Mouse (Mus musculus): ENCODE measurements around the gene Twsg1. TPM values are rescaled to one million over a fixed set of nuclear protein-coding genes. Genes with fewer than 3 reads are reported as not detected.

Twsg1 gene
- total and polyA plus RNA-seq, 2 experiments from 2014 or later = 45.4 to 45.7 TPM

- H3K4me1 ChIP-seq (ENCODE audit: insufficient read depth, low read length) = no peaks in the 10 kb centered on the region
- no peak for ATAC-seq
- H3K9ac ChIP-seq (replicated peaks; ENCODE audit: low read length) = peak overlapping the region; percentile 82
- WGBS = 22% methylated on average over 7 of the region's 7 CpGs
- peak overlapping the region; percentile 57 for H3K4me2 ChIP-seq (ENCODE audit: low read depth, low read length)
- TF ChIP-seq CTCF (IDR thresholded peaks at IDR 0.05; ENCODE audit: low read depth) = no peak
- peak overlapping the region; percentile 86; the same call in 1 of the 2 replicates for H3K27ac ChIP-seq
- peak overlapping the region; percentile 95 for H3K4me3 ChIP-seq (ENCODE audit: low read length)
- no peaks in the 10 kb centered on the region for H3K27me3 ChIP-seq (ENCODE audit: insufficient read depth, low read length)
- no peak for DNase-seq (ENCODE audit: low spot score)
- H3K9me3 ChIP-seq (ENCODE audit: low read length) = no peaks in the 10 kb centered on the region
- H3K36me3 ChIP-seq (ENCODE audit: insufficient read depth, low read length) = peaks cover 10% of the 10 kb centered on the region; the same call in 1 of the 2 replicates
Measured at GRCm38 (mm10) chr17:65950183-65950582, 843 bp downstream of the Twsg1 start.

DNA sequence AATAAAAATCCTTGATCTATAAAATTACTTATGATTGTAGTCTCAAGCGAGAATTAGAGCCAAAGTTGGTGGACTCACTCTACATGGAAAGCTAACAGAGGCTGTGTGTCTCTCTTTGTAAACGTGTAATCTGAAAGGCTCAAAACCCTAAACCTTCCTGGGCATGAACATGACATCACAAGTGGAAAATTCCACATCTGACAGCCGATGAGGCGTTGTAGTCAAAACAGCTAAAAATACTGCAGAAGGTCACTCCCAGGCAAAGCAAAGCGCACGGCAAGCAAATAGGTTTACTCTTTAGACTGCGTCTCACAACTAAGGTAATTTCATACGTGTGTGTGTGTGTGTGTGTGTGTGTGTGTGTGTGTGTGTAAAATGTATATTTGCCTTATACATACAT, 3.7 kb downstream of the Twsg1 start:
- H3K9me3 ChIP-seq (ENCODE audit: low read length) = no peaks in the 10 kb centered on the region
- 91% methylated on average over 8 of the region's 8 CpGs for WGBS
- H3K4me1 ChIP-seq (ENCODE audit: insufficient read depth, low read length) = no peaks in the 10 kb centered on the region
- H3K4me3 ChIP-seq (ENCODE audit: low read length) = no peak overlapping the region
- DNase-seq (ENCODE audit: low spot score) (no peak), ATAC-seq (no peak)
- H3K4me2 ChIP-seq (ENCODE audit: low read depth, low read length) = no peak overlapping the region
- peaks cover 10% of the 10 kb centered on the region; the same call in 1 of the 2 replicates for H3K36me3 ChIP-seq (ENCODE audit: insufficient read depth, low read length)
- no peaks in the 10 kb centered on the region for H3K27me3 ChIP-seq (ENCODE audit: insufficient read depth, low read length)
- no peak overlapping the region for H3K27ac ChIP-seq
- no peak for TF ChIP-seq CTCF (IDR thresholded peaks at IDR 0.05; ENCODE audit: low read depth)
- no peak overlapping the region for H3K9ac ChIP-seq (replicated peaks; ENCODE audit: low read length)

DNA sequence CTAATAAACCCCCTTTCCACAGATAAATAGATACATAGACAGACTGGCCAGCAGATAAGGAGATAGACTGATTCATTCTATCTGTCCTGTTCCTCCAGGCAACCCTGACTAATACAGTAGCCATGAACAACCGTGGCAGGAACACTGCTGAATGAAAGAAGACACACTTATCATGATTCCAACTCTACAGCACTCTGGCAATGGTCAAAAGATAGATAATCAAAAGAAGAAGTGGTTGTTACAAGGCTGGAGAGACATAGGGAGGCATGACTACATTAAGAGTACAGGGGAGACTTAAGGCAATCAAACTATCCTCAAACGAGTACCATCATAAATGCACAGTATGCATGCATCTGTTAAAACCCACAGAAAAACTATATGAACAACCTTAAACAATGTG, 5.6 kb downstream of the Twsg1 start:
- no peak overlapping the region for H3K9ac ChIP-seq (replicated peaks; ENCODE audit: low read length)
- no peaks in the 10 kb centered on the region for H3K9me3 ChIP-seq (ENCODE audit: low read length)
- no peak overlapping the region for H3K27ac ChIP-seq
- H3K36me3 ChIP-seq (ENCODE audit: insufficient read depth, low read length) = peaks cover 10% of the 10 kb centered on the region; the same call in 1 of the 2 replicates
- ATAC-seq = no peak
- no peaks in the 10 kb centered on the region for H3K4me1 ChIP-seq (ENCODE audit: insufficient read depth, low read length)
- DNase-seq (ENCODE audit: low spot score) = no peak
- H3K4me2 ChIP-seq (ENCODE audit: low read depth, low read length) = no peak overlapping the region
- no peak overlapping the region for H3K4me3 ChIP-seq (ENCODE audit: low read length)
- WGBS = 91% methylated on average over 2 of the region's 2 CpGs
- no peak for TF ChIP-seq CTCF (IDR thresholded peaks at IDR 0.05; ENCODE audit: low read depth)
- no peaks in the 10 kb centered on the region for H3K27me3 ChIP-seq (ENCODE audit: insufficient read depth, low read length)

DNA sequence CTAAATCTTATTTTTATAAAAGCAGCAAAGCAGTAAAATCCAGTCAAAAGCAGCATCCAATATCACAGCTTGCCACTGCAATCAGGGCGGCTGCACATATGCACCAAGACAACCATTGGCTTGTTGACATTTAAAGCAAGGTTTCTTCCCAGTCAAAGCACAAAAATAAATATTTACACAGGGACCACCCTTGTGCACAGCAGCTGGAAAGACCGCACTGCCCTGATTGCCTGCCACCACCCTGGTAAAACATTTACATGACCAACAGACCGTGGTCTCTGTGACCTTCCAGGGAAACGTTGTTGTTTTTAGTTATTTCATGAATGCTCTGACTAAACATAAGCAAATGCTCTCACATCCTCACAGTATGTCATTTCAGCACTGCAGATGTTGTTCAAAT, 8.6 kb downstream of the Twsg1 start:
- peaks cover 5% of the 10 kb centered on the region; the same call in 1 of the 2 replicates for H3K36me3 ChIP-seq (ENCODE audit: insufficient read depth, low read length)
- no peak overlapping the region for H3K4me2 ChIP-seq (ENCODE audit: low read depth, low read length)
- H3K4me1 ChIP-seq (ENCODE audit: insufficient read depth, low read length) = no peaks in the 10 kb centered on the region
- no peak for DNase-seq (ENCODE audit: low spot score)
- H3K27me3 ChIP-seq (ENCODE audit: insufficient read depth, low read length) = no peaks in the 10 kb centered on the region
- no peak overlapping the region for H3K9ac ChIP-seq (replicated peaks; ENCODE audit: low read length)
- H3K4me3 ChIP-seq (ENCODE audit: low read length) = no peak overlapping the region
- H3K27ac ChIP-seq = no peak overlapping the region
- H3K9me3 ChIP-seq (ENCODE audit: low read length) = no peaks in the 10 kb centered on the region
- WGBS = 73% methylated on average over 4 of the region's 4 CpGs
- no peak for TF ChIP-seq CTCF (IDR thresholded peaks at IDR 0.05; ENCODE audit: low read depth)
- ATAC-seq = no peak

DNA sequence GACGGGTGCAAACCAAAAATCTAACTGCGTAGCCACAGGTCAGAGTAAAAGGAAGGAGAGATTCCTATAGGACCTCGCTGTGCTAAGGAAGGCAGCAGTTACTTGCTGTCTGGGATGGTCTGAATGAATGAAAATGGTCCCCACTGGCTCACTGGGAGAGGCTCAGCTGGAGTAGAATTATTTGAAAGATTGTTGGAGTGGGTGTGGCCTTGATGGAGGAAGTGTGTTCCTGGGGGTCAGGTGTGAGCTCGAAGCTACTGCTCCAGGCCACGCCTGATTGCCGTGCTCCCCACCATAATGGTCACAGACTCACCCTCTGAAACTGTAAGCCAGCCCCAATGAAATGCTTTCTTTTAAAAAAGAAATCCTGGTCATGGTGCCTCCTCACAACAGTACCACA, 9.8 kb downstream of the Twsg1 start:
- Histone ChIP-seq H3K4me2 (ENCODE audit: low read depth, low read length) (no peak overlapping the region), H3K36me3 (ENCODE audit: insufficient read depth, low read length) (peaks cover 11% of the 10 kb centered on the region; the same call in 1 of the 2 replicates), H3K27me3 (ENCODE audit: insufficient read depth, low read length) (no peaks in the 10 kb centered on the region), H3K9me3 (ENCODE audit: low read length) (no peaks in the 10 kb centered on the region), H3K27ac (no peak overlapping the region), H3K9ac (replicated peaks; ENCODE audit: low read length) (no peak overlapping the region), H3K4me1 (ENCODE audit: insufficient read depth, low read length) (no peaks in the 10 kb centered on the region), H3K4me3 (ENCODE audit: low read length) (no peak overlapping the region)
- no peak for ATAC-seq
- TF ChIP-seq CTCF (IDR thresholded peaks at IDR 0.05; ENCODE audit: low read depth) = no peak
- DNase-seq (ENCODE audit: low spot score) = no peak
- 88% methylated on average over 6 of the region's 6 CpGs for WGBS

DNA sequence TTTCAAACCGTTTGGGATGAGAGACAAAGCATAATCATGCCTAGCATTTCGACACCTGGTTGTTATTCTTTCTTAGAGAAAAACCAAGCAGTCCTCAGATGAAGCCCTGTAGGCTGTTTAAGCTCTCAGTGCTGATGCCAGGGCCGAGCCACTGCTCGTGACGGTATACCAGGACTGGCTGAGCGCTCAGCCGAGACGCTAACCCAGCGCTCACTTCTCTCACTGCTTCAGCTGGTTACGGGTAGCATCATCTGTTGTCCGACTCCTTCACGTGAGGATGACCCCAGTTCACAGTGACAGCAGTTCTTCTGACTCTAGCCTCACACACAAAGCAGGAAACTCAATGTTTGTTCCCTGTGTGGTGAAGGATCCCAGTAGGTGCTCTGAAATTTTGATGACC, 10.8 kb downstream of the Twsg1 start:
- H3K4me3 ChIP-seq (ENCODE audit: low read length) = no peak overlapping the region
- TF ChIP-seq CTCF (IDR thresholded peaks at IDR 0.05; ENCODE audit: low read depth) = no peak
- ATAC-seq (peak; percentile 43; the same call in 1 of the 2 replicates), DNase-seq (ENCODE audit: low spot score) (no peak)
- H3K27me3 ChIP-seq (ENCODE audit: insufficient read depth, low read length) = no peaks in the 10 kb centered on the region
- H3K9ac ChIP-seq (replicated peaks; ENCODE audit: low read length) = no peak overlapping the region
- H3K4me1 ChIP-seq (ENCODE audit: insufficient read depth, low read length) = no peaks in the 10 kb centered on the region
- 65% methylated on average over 12 of the region's 12 CpGs for WGBS
- H3K4me2 ChIP-seq (ENCODE audit: low read depth, low read length) = no peak overlapping the region
- peaks cover 9% of the 10 kb centered on the region; the same call in 1 of the 2 replicates for H3K36me3 ChIP-seq (ENCODE audit: insufficient read depth, low read length)
- no peak overlapping the region for H3K27ac ChIP-seq
- no peaks in the 10 kb centered on the region for H3K9me3 ChIP-seq (ENCODE audit: low read length)

DNA sequence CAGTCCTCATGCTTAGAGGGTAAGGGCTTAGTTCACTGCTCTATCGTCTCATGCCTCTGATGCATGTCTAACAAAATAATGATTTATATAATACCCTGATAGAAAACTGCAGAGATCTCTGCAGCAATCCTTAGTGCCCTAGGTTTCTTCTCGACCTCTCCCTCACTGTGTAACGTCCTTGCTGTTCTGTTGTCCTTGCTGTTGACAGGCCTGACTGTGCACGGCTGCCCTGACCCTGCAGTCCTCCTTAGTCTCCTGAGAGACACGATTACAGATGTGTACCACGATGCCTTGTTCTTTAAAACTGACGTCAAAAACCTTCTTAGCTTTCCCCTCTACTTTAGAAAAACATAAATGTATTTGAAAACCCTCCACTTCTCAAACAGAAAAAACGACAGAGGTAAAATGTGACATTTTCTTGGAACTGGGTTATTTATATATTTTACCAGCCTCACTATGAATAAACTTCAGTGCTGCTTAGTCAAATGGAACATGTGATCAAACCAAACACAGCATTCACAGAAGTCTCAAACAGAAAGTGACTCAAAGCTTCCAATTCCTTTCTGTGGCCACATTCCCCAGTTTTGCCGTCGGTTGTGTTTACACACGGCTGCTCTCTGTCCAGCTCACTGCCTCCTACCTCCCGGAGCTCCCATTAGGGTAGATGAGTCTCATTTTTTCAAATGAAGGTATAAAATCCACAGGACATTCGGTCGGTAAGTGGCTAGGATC, 11.4 kb downstream of the Twsg1 start:
- DNase-seq (ENCODE audit: low spot score) = no peak
- H3K36me3 ChIP-seq (ENCODE audit: insufficient read depth, low read length) = peaks cover 9% of the 10 kb centered on the region; the same call in 1 of the 2 replicates
- H3K27ac ChIP-seq = no peak overlapping the region; the same call in 1 of the 2 replicates
- H3K4me2 ChIP-seq (ENCODE audit: low read depth, low read length) = no peak overlapping the region
- ATAC-seq = no peak
- H3K4me3 ChIP-seq (ENCODE audit: low read length) = no peak overlapping the region
- H3K4me1 ChIP-seq (ENCODE audit: insufficient read depth, low read length) = no peaks in the 10 kb centered on the region
- H3K27me3 ChIP-seq (ENCODE audit: insufficient read depth, low read length) = no peaks in the 10 kb centered on the region
- no peak overlapping the region for H3K9ac ChIP-seq (replicated peaks; ENCODE audit: low read length)
- TF ChIP-seq CTCF (IDR thresholded peaks at IDR 0.05; ENCODE audit: low read depth) = no peak
- no peaks in the 10 kb centered on the region for H3K9me3 ChIP-seq (ENCODE audit: low read length)
- 55% methylated on average over 14 of the region's 14 CpGs for WGBS
